Mouse (Mus musculus) limb, embryonic 14.5 days (tissue): Measurements from ENCODE around the gene Cdh19. TPM values are rescaled to one million over a fixed set of nuclear protein-coding genes. Genes with fewer than 3 reads are reported as not detected.

Source experiments
- ATAC-seq: fragments of 200-750 bp; cut with Nextera tagmentation; 2 replicates; pipeline ENCODE4 v1.8.0; 2017; ENCODE audit warnings: low read depth, moderate number of reproducible peaks, moderate TSS enrichment; ENCODE audit not compliant: low FRiP score
- DNase-seq: peaks from one replicate; pipeline ENCODE4 v3.0.0-alpha.2; 2015; ENCODE audit warnings: low spot score
- H3K27ac ChIP-seq: fragments of 300-500 bp; sonication (generic); replicated peaks from 2 replicates; pipeline ENCODE4 v1.5.1; 2014; ENCODE audit warnings: low read depth, mild to moderate bottlenecking, low read length, moderate library complexity, mixed read lengths
- H3K27me3 ChIP-seq: fragments of 300-500 bp; sonication (generic); 2 replicates; pipeline ENCODE4 v1.6.1; 2014; ENCODE audit warnings: low read length, mixed read lengths; ENCODE audit not compliant: control insufficient read depth, insufficient read depth
- H3K36me3 ChIP-seq: fragments of 300-500 bp; sonication (generic); 2 replicates; pipeline ENCODE4 v1.6.1; 2014; ENCODE audit warnings: mild to moderate bottlenecking, low read length, moderate library complexity, mixed read lengths; ENCODE audit not compliant: control insufficient read depth, insufficient read depth
- H3K4me1 ChIP-seq: fragments of 300-500 bp; sonication (generic); 2 replicates; pipeline ENCODE4 v1.6.1; 2014; ENCODE audit warnings: antibody characterized with exemption, low read length, mixed read lengths; ENCODE audit not compliant: control insufficient read depth, insufficient read depth
- H3K4me2 ChIP-seq: fragments of 300-500 bp; sonication (generic); replicated peaks from 2 replicates; pipeline ENCODE4 v1.6.1; 2014; ENCODE audit warnings: low read depth, mild to moderate bottlenecking, low read length, moderate library complexity; ENCODE audit not compliant: severe bottlenecking
- H3K4me3 ChIP-seq: fragments of 300-500 bp; sonication (generic); replicated peaks from 2 replicates; pipeline ENCODE4 v1.5.1; 2014; ENCODE audit warnings: low read length
- H3K9ac ChIP-seq: fragments of 300-500 bp; sonication (generic); 2 replicates; pipeline ENCODE4 v1.6.1; 2014; ENCODE audit warnings: mild to moderate bottlenecking, low read depth, low read length, moderate library complexity; ENCODE audit not compliant: severe bottlenecking
- H3K9me3 ChIP-seq: fragments of 300-500 bp; sonication (generic); 2 replicates; pipeline ENCODE4 v1.6.1; 2016; ENCODE audit warnings: low read length; ENCODE audit not compliant: control insufficient read depth
- POLR2A ChIP-seq: fragments of 200-500 bp; IDR thresholded peaks from 2 replicates; pipeline ENCODE4 v1.8.0; 2012; ENCODE audit warnings: inconsistent platforms, mild to moderate bottlenecking, moderate library complexity, borderline replicate concordance; ENCODE audit not compliant: insufficient read depth, insufficient read length; ENCODE audit errors: extremely low read depth
- WGBS: fragments of 180-500 bp; shearing (Covaris S2); extraction: QIAGEN DNeasy Blood & Tissue Kit; methylation state at CpG from one replicate; pipeline ENCODE4 v1.1.7; 2014; 5-methylcytosine and 5-hydroxymethylcytosine counted together
- polyA plus RNA-seq, 2 experiments: library from polyadenylated mRNA; depleted of rRNA in 1 of 2; stranded (reverse) in 1 of 2; unstranded in 1 of 2; fragments of >200 nt; fragmentation: Nextera tagmentation in 1 of 2; extraction: Ambion mirVana in 1 of 2; gene quantifications; 2 replicates each; pipeline versions ENCODE4 v1.2.1 to v1.2.3; 2012 to 2014

The Cdh19 gene
- 0.99 and 1.1 TPM in 2 replicates for polyA plus RNA-seq (2012; rRNA removed)
- polyA plus RNA-seq (2014; fragmentation: Nextera tagmentation; extraction: Ambion mirVana): 0.84 and 0.94 TPM in 2 replicates

DNA sequence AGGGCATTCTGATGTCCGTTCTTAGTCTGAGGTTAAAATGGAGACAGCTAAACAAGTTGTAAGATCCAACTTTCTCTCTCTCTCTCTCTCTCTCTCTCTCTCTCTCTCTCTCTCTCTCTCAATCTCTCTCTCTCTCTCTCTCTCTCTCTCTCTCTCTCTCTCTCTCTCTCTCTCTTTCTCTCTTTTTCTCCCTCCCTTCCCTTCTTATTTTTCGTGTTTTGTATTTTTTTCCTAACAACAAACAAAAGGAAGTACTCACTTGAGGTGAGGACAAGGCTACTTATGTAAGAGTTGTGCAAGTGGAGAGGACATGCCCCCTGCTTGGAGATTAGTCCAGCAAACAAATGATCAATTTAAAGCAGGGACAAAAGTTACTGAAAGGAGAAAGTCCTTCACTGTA, at the start of gene Cdh19:
Gene Cdh19 (minus strand): TSS at position 101 of the 400 bp plus-strand sequence.
- no peaks in the 10 kb centered on the region for H3K9me3 ChIP-seq
- no peaks in the 10 kb centered on the region for H3K27me3 ChIP-seq
- H3K4me1 ChIP-seq: no peaks in the 10 kb centered on the region
- ATAC-seq (no peak), DNase-seq (no peak)
- no peak within 1 kb of the TSS for H3K27ac ChIP-seq
- H3K9ac ChIP-seq: no peak within 1 kb of the TSS
- H3K4me3 ChIP-seq: no peak within 1 kb of the TSS
- H3K36me3 ChIP-seq: no peaks in the 10 kb centered on the region
- TF ChIP-seq POLR2A: no peak
- H3K4me2 ChIP-seq: no peak within 1 kb of the TSS
- 61% methylated on average over 2 of the region's 2 CpGs for WGBS

- no peaks in the 10 kb centered on the region for H3K9me3 ChIP-seq
- H3K9ac ChIP-seq: no peak overlapping the region
- no peak for ATAC-seq
- TF ChIP-seq POLR2A: no peak
- no peak overlapping the region for H3K27ac ChIP-seq
- no peaks in the 10 kb centered on the region for H3K36me3 ChIP-seq
- H3K4me1 ChIP-seq: no peaks in the 10 kb centered on the region
- no peak overlapping the region for H3K4me2 ChIP-seq
- H3K27me3 ChIP-seq: no peaks in the 10 kb centered on the region
- no peak for DNase-seq
- H3K4me3 ChIP-seq: no peak overlapping the region
- WGBS: 7% methylated on average over 3 of the region's 3 CpGs
Observed at GRCm38 (mm10) chr1:111020434-111021060, 43.2 kb upstream of the Cdh19 start.

DNA sequence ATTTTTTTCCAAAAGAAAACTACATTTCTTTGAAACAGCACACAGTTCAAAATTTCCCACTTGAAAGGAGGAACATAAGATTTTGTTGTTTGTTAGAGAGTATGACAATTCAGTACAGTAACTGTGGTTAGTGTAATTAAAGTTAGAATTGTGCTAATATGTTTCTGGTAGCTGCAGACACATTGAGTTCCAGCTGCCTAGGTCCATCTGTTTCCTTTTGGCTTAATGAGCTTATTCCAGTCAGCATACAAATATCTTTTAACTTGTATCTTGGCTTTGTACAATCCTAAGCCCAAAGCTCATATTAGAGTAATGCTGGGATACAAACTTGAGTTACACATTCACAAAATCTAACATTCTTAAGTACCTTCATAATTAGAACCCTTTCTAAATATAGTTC, 40.3 kb upstream of the Cdh19 start:
- no peak for ATAC-seq
- H3K27me3 ChIP-seq: no peaks in the 10 kb centered on the region
- H3K27ac ChIP-seq: no peak overlapping the region
- no peak for DNase-seq
- TF ChIP-seq POLR2A: no peak
- no peak overlapping the region for H3K4me3 ChIP-seq
- H3K9ac ChIP-seq: no peak overlapping the region
- H3K9me3 ChIP-seq: no peaks in the 10 kb centered on the region
- H3K4me2 ChIP-seq: no peak overlapping the region
- H3K4me1 ChIP-seq: no peaks in the 10 kb centered on the region
- no peaks in the 10 kb centered on the region for H3K36me3 ChIP-seq

DNA sequence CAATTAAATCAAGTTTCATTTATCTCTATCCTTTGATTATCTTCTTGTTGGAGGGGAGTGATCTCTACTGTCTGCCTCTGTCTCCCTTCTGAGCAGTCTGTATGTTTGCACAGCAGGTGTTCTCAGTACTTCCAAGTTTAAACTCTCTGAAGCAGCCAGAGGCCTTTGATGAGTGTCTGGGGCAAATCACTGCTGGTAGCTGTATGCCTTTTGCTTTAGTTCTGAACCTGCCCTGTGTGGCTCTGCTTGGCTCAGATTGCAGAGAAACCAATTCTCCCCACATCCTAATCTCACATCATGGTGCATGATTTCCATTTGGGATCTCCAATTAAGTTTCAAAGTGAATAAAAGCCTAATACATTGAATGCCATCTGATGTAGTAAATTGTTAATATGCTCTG, 12.4 kb upstream of the Cdh19 start:
- H3K9me3 ChIP-seq: no peaks in the 10 kb centered on the region
- ATAC-seq (no peak), DNase-seq (no peak)
- no peaks in the 10 kb centered on the region for H3K4me1 ChIP-seq
- H3K9ac ChIP-seq: no peak overlapping the region
- H3K4me3 ChIP-seq: no peak overlapping the region
- no peaks in the 10 kb centered on the region for H3K27me3 ChIP-seq
- no peaks in the 10 kb centered on the region for H3K36me3 ChIP-seq
- H3K27ac ChIP-seq: no peak overlapping the region
- no peak overlapping the region for H3K4me2 ChIP-seq
- TF ChIP-seq POLR2A: no peak

- Histone ChIP-seq H3K27me3 (no peaks in the 10 kb centered on the region), H3K27ac (no peak overlapping the region), H3K9ac (no peak overlapping the region), H3K36me3 (no peaks in the 10 kb centered on the region), H3K4me1 (no peaks in the 10 kb centered on the region), H3K9me3 (no peaks in the 10 kb centered on the region), H3K4me2 (no peak overlapping the region), H3K4me3 (no peak overlapping the region)
- no peak for ATAC-seq
- no peak for DNase-seq
- 78% methylated on average over 2 of the region's 2 CpGs for WGBS
- no peak for TF ChIP-seq POLR2A
Observed at GRCm38 (mm10) chr1:110969201-110969600, 8.2 kb downstream of the Cdh19 start.
